Mouse (Mus musculus) embryonic facial prominence, embryonic 13.5 days (tissue): Measurements from ENCODE around the gene Map4k3. TPM values are rescaled to one million over a fixed set of nuclear protein-coding genes. Genes with fewer than 3 reads are reported as not detected.

Experiments used
- ATAC-seq: fragments of 200-750 bp; cut with Nextera tagmentation; 2 replicates; pipeline ENCODE4 v1.8.0; 2017; ENCODE audit warnings: low read depth; ENCODE audit not compliant: insufficient number of reproducible peaks, insufficient read depth, low FRiP score, low TSS enrichment
- H3K27ac ChIP-seq: fragments of 300-500 bp; sonication (generic); 2 replicates; pipeline ENCODE4 v1.5.1; 2015; ENCODE audit warnings: moderate library complexity, mild to moderate bottlenecking, inconsistent platforms
- H3K27me3 ChIP-seq: fragments of 300-500 bp; sonication (generic); 2 replicates; pipeline ENCODE4 v1.6.1; 2015; ENCODE audit warnings: mild to moderate bottlenecking, inconsistent platforms
- H3K36me3 ChIP-seq: fragments of 300-500 bp; sonication (generic); 2 replicates; pipeline ENCODE4 v1.6.1; 2015; ENCODE audit warnings: mild to moderate bottlenecking, inconsistent platforms
- H3K4me1 ChIP-seq: fragments of 300-500 bp; sonication (generic); 2 replicates; pipeline ENCODE4 v1.6.1; 2015; ENCODE audit warnings: inconsistent platforms
- H3K4me2 ChIP-seq: fragments of 300-500 bp; sonication (generic); 2 replicates; pipeline ENCODE4 v1.6.1; 2015; ENCODE audit warnings: moderate library complexity, mild to moderate bottlenecking, inconsistent platforms
- H3K4me3 ChIP-seq: fragments of 300-500 bp; sonication (generic); 2 replicates; pipeline ENCODE4 v1.5.1; 2015; ENCODE audit warnings: mild to moderate bottlenecking, inconsistent platforms
- H3K9ac ChIP-seq: fragments of 300-500 bp; sonication (generic); 2 replicates; pipeline ENCODE4 v1.6.1; 2015; ENCODE audit warnings: mild to moderate bottlenecking, inconsistent platforms
- H3K9me3 ChIP-seq: fragments of 300-500 bp; sonication (generic); 2 replicates; pipeline ENCODE4 v1.6.1; 2016; ENCODE audit warnings: inconsistent platforms
- WGBS: fragments of 180-500 bp; shearing (Covaris S2); methylation state at CpG from one replicate; pipeline ENCODE4 v1.1.7; 2015; ENCODE audit warnings: mixed read lengths; 5-methylcytosine and 5-hydroxymethylcytosine counted together
- polyA plus RNA-seq: library from polyadenylated mRNA; unstranded; fragments of >200 nt; fragmentation: Nextera tagmentation; extraction: Ambion mirVana; gene quantifications from 2 replicates; pipeline ENCODE4 v1.2.1, GENCODE M21; 2015

The Map4k3 gene
- polyA plus RNA-seq, 1 experiment from 2014 or later, result 23.7 TPM

DNA sequence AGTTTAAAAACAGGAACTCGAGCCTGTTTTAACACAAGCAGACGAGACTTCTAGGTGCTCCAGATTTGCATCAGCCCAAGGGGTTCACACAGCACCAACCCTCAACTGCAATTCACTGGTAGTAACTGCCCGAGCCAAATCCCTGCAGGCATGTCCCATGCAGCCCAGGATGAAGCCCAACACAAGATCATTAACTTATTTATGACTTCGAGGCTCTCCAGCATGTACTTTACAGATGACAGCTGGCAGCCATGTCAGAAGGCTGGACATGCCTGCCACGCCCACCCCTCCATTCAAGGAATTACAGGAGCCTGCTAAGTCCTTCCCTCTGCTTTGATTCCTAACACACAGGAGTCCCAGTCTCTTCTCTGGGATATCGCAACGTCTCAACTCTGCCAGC lies 29.4 kb downstream of the Map4k3 start:
- Histone ChIP-seq H3K27me3 (no peaks in the 10 kb centered on the region), H3K4me1 (peaks cover 38% of the 10 kb centered on the region), H3K27ac (no peak overlapping the region), H3K9ac (no peak overlapping the region), H3K4me2 (no peak overlapping the region), H3K36me3 (no peaks in the 10 kb centered on the region), H3K4me3 (no peak overlapping the region), H3K9me3 (no peaks in the 10 kb centered on the region)
- WGBS, result 49% methylated on average over 7 of the region's 7 CpGs
- ATAC-seq, result no peak

DNA sequence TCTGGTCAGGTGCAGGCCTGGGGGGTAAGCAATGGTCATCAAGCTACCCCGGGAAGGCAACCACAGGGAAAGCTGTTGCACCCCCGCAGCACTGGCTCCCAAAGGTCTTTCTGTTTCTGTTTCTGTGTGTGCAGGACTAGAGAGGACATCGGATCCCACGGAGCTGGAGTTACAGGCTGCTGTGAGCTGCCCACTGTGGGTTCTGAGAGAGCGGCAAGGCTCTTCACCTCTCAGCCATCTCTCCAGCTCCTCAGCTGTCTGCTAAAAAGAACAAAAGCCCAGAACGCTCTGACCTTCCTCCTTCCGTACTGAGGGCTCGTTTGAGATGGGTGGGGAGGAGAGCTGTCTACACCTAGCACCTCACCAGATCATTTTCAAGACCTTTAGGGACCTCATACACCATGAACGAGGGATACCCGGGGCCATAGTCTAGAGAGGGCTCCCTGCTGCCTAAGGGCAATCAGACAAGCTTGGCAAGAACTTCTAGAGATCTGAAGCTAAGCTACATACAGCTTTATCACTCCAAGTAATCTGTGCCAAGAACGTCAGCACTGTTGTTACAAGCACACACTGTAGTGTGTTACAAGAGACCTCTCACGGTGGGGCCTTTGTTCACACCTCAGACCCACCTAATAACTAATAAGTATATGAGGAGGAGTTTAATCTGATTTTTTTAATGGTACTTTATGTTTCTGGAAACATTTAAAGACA lies 29.9 kb downstream of the Map4k3 start:
- no peaks in the 10 kb centered on the region for H3K27me3 ChIP-seq
- peak overlapping the region; percentile 28; the same call in 1 of the 2 replicates for H3K27ac ChIP-seq
- H3K4me2 ChIP-seq, result no peak overlapping the region
- H3K9ac ChIP-seq, result no peak overlapping the region; the same call in 1 of the 2 replicates
- no peak overlapping the region for H3K4me3 ChIP-seq
- ATAC-seq, result no peak
- H3K36me3 ChIP-seq, result no peaks in the 10 kb centered on the region
- H3K9me3 ChIP-seq, result no peaks in the 10 kb centered on the region
- H3K4me1 ChIP-seq, result peaks cover 41% of the 10 kb centered on the region
- 62% methylated on average over 12 of the region's 12 CpGs for WGBS

- H3K27me3 ChIP-seq, result no peaks in the 10 kb centered on the region
- no peak for ATAC-seq
- no peak overlapping the region for H3K9ac ChIP-seq
- no peaks in the 10 kb centered on the region for H3K9me3 ChIP-seq
- no peak overlapping the region for H3K27ac ChIP-seq
- H3K4me1 ChIP-seq, result peaks cover 38% of the 10 kb centered on the region
- WGBS, result 96% methylated on average over 5 of the region's 5 CpGs
- no peak overlapping the region for H3K4me3 ChIP-seq
- no peak overlapping the region for H3K4me2 ChIP-seq
- H3K36me3 ChIP-seq, result no peaks in the 10 kb centered on the region
Observed at GRCm38 (mm10) chr17:80696956-80697355, 31.3 kb downstream of the Map4k3 start.

GRCm38 (mm10) chr17:80696210-80696609 lies 32.1 kb downstream of the Map4k3 start:
- H3K27me3 ChIP-seq, result no peaks in the 10 kb centered on the region
- no peaks in the 10 kb centered on the region for H3K9me3 ChIP-seq
- H3K4me2 ChIP-seq, result no peak overlapping the region
- H3K4me3 ChIP-seq, result no peak overlapping the region
- no peak overlapping the region for H3K9ac ChIP-seq
- H3K4me1 ChIP-seq, result peaks cover 34% of the 10 kb centered on the region
- H3K36me3 ChIP-seq, result no peaks in the 10 kb centered on the region
- H3K27ac ChIP-seq, result no peak overlapping the region
- no peak for ATAC-seq
- WGBS, result 87% methylated on average over 6 of the region's 6 CpGs

- Histone ChIP-seq H3K9ac (no peak overlapping the region), H3K9me3 (no peaks in the 10 kb centered on the region), H3K4me1 (peaks cover 26% of the 10 kb centered on the region), H3K4me3 (no peak overlapping the region), H3K27me3 (no peaks in the 10 kb centered on the region), H3K4me2 (no peak overlapping the region), H3K36me3 (no peaks in the 10 kb centered on the region), H3K27ac (no peak overlapping the region)
- ATAC-seq, result no peak
- WGBS, result 68% methylated on average over 7 of the region's 7 CpGs
Observed at GRCm38 (mm10) chr17:80693707-80694106, 34.6 kb downstream of the Map4k3 start.

- no peak overlapping the region for H3K9ac ChIP-seq
- H3K27ac ChIP-seq, result no peak overlapping the region
- H3K36me3 ChIP-seq, result no peaks in the 10 kb centered on the region
- no peak overlapping the region for H3K4me3 ChIP-seq
- no peaks in the 10 kb centered on the region for H3K9me3 ChIP-seq
- peaks cover 12% of the 10 kb centered on the region for H3K4me1 ChIP-seq
- H3K27me3 ChIP-seq, result no peaks in the 10 kb centered on the region
- WGBS, result 79% methylated on average over 13 of the region's 13 CpGs
- H3K4me2 ChIP-seq, result no peak overlapping the region
- no peak for ATAC-seq
Observed at GRCm38 (mm10) chr17:80692183-80692582, 36.1 kb downstream of the Map4k3 start.

- WGBS, result 82% methylated on average over 11 of the region's 11 CpGs
- H3K27ac ChIP-seq, result no peak overlapping the region
- no peaks in the 10 kb centered on the region for H3K36me3 ChIP-seq
- peaks cover 15% of the 10 kb centered on the region for H3K4me1 ChIP-seq
- H3K27me3 ChIP-seq, result no peaks in the 10 kb centered on the region
- no peak for ATAC-seq
- no peaks in the 10 kb centered on the region for H3K9me3 ChIP-seq
- no peak overlapping the region for H3K9ac ChIP-seq
- no peak overlapping the region for H3K4me2 ChIP-seq
- no peak overlapping the region for H3K4me3 ChIP-seq
Observed at GRCm38 (mm10) chr17:80688701-80689100, 39.6 kb downstream of the Map4k3 start.

GRCm38 (mm10) chr17:80686066-80686465 lies 42.2 kb downstream of the Map4k3 start:
- Histone ChIP-seq H3K9ac (no peak overlapping the region), H3K4me3 (no peak overlapping the region), H3K36me3 (no peaks in the 10 kb centered on the region), H3K4me1 (peaks cover 27% of the 10 kb centered on the region), H3K4me2 (no peak overlapping the region), H3K9me3 (no peaks in the 10 kb centered on the region), H3K27ac (no peak overlapping the region), H3K27me3 (no peaks in the 10 kb centered on the region)
- WGBS, result 76% methylated on average over 5 of the region's 5 CpGs
- no peak for ATAC-seq

GRCm38 (mm10) chr17:80683821-80684576 lies 44.3 kb downstream of the Map4k3 start:
- H3K27me3 ChIP-seq, result no peaks in the 10 kb centered on the region
- H3K4me1 ChIP-seq, result peaks cover 30% of the 10 kb centered on the region
- H3K36me3 ChIP-seq, result 0 out of 2 replicates have a peak, but pooled peaks cover 7% of the 10 kb centered on the region
- H3K27ac ChIP-seq, result no peak overlapping the region
- no peak overlapping the region for H3K9ac ChIP-seq
- ATAC-seq, result no peak
- H3K4me2 ChIP-seq, result no peak overlapping the region
- 42% methylated on average over 6 of the region's 6 CpGs for WGBS
- H3K4me3 ChIP-seq, result no peak overlapping the region
- no peaks in the 10 kb centered on the region for H3K9me3 ChIP-seq

GRCm38 (mm10) chr17:80683041-80683440 lies 45.2 kb downstream of the Map4k3 start:
- WGBS, result 81% methylated on average over 5 of the region's 5 CpGs
- H3K27ac ChIP-seq, result no peak overlapping the region
- no peak overlapping the region for H3K4me2 ChIP-seq

DNA sequence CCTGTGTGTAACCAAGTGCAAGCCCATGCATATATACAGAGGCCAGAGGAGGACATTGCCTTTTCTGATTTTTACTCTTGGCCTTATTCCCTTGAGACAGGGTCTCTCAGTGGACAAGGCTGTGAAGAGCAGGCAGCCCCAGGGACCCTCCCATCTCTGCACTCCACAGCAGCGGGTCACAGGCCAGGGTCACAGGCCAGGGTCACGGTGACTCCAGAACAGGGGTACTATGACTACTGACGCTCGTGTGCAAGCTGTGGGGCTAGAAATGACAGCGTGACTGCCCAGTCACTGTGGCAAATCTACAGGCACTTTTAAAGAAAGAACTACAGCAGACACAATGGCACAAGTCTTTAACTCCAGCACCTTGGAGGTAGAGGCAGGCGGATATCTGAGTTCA lies 50.1 kb downstream of the Map4k3 start:
- no peaks in the 10 kb centered on the region for H3K9me3 ChIP-seq
- no peak overlapping the region for H3K4me2 ChIP-seq
- H3K27me3 ChIP-seq, result no peaks in the 10 kb centered on the region
- H3K4me3 ChIP-seq, result no peak overlapping the region
- H3K36me3 ChIP-seq, result 0 out of 2 replicates have a peak, but pooled peaks cover 8% of the 10 kb centered on the region
- no peak for ATAC-seq
- no peak overlapping the region for H3K9ac ChIP-seq
- H3K27ac ChIP-seq, result no peak overlapping the region
- H3K4me1 ChIP-seq, result peaks cover 17% of the 10 kb centered on the region
- WGBS, result 66% methylated on average over 6 of the region's 6 CpGs

More at GRCm38 (mm10) chr17:80683041-80683440, 45.2 kb downstream of the Map4k3 start:
- Histone ChIP-seq H3K4me3 (no peak overlapping the region), H3K9me3 (no peaks in the 10 kb centered on the region), H3K4me1 (peaks cover 30% of the 10 kb centered on the region), H3K9ac (no peak overlapping the region), H3K36me3 (0 out of 2 replicates have a peak, but pooled peaks cover 8% of the 10 kb centered on the region), H3K27me3 (no peaks in the 10 kb centered on the region)
- ATAC-seq, result no peak
